In the genomic region with DNA sequence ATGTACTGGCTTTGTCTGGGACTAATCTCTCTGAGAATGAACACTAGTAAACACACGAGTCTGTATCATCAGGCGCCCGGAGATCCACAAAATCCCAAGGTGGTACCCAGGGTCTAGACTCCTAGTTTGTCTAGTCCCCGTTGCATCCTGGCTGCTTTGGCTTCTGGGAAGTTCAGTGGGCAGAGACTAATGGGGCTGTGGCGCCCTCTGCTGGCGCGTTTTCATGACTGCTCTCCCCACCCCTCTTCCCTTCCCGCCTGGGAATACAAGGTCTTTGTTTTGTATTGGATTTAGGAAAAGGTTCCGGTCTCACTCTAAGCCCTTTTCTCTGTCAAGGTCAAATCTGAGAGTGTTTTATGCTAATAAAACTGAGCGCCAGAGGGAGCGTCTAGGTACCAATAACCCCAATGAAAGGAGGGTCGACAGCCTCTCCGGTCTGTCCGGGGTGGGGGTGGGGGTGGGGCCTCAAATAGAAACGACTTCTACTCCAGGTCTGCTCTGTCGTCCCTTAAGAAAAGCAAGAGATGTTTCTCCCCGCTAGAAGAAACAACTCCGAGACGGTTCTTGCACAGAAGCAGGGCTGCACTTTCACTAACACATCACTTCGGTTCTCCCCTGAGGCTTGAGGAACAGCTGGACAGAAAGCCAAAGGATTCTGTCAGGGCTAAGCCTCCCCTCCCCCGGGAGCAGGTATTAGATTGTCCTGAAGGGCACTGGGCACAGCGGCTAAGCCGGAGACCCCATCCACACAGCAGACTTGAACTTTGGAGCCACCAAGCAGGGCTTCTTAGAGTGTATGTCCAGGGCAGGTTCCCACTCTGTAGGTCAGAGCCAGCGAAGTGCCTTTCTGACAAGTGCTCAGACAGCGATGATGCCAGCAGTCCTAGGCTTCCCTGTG, we compare ENCODE assay signal across 8 mouse cellular contexts. TPM values are rescaled to one million over a fixed set of nuclear protein-coding genes. Genes with fewer than 3 reads are reported as not detected.
DNase-seq lines count a peak whose midpoint lies in the region; ATAC-seq lines count a peak whose summit lies in the region.

No protein-coding gene starts in this region.

- H3K36me3 ChIP-seq in limb, embryonic 15.5 days, result no peaks in the 10 kb centered on the region
- no peaks in the 10 kb centered on the region for H3K36me3 ChIP-seq in midbrain, embryonic 14.5 days (ENCODE audit: control insufficient read depth, insufficient read depth, low read length)

- peak overlapping the region; percentile 40 for H3K4me3 ChIP-seq in limb, embryonic 15.5 days
- H3K4me3 ChIP-seq in midbrain, embryonic 14.5 days (replicated peaks; ENCODE audit: low read depth, low read length), result peak overlapping the region; percentile 34

- no peaks in the 10 kb centered on the region for H3K9me3 ChIP-seq in limb, embryonic 15.5 days
- no peaks in the 10 kb centered on the region for H3K9me3 ChIP-seq in midbrain, embryonic 14.5 days (ENCODE audit: control insufficient read depth, low read length)

- peak; percentile 69 to 75 for DNase-seq in B cell, adult 2 months
- DNase-seq in adrenal gland, adult 2 months, result peak; percentile 60
- peak; percentile 90 for DNase-seq in embryo, embryonic 11 days
- DNase-seq in heart, adult 8-10 months (ENCODE audit: low spot score), result peak; percentile 56
- DNase-seq in kidney, adult 8-10 months, result peak; percentile 43 to 69
- DNase-seq in midbrain, embryonic 14.5 days, result peak; percentile 91
- peak; percentile 31 to 80 for DNase-seq in spleen, postnatal 4 days (ENCODE audit: low spot score in 2 of 2)

- WGBS in limb, embryonic 15.5 days, result 11% methylated on average over 25 of the region's 25 CpGs
- 9% methylated on average over 25 of the region's 25 CpGs for WGBS in midbrain, embryonic 14.5 days

- peaks cover 13% of the 10 kb centered on the region; the same call in 1 of the 2 replicates for H3K4me1 ChIP-seq in limb, embryonic 15.5 days
- peaks cover 4% of the 10 kb centered on the region; the same call in 1 of the 2 replicates for H3K4me1 ChIP-seq in midbrain, embryonic 14.5 days (ENCODE audit: control insufficient read depth, insufficient read depth, low read length)

- no peak overlapping the region for H3K27ac ChIP-seq in limb, embryonic 15.5 days
- H3K27ac ChIP-seq in midbrain, embryonic 14.5 days (replicated peaks; ENCODE audit: low read depth, low read length), result peak overlapping the region; percentile 57

- no peak overlapping the region for H3K9ac ChIP-seq in limb, embryonic 15.5 days
- H3K9ac ChIP-seq in midbrain, embryonic 14.5 days (replicated peaks; ENCODE audit: low read length), result peak overlapping the region; percentile 39

- peak overlapping the region; percentile 56 for H3K4me2 ChIP-seq in limb, embryonic 15.5 days
- peak overlapping the region; percentile 57 for H3K4me2 ChIP-seq in midbrain, embryonic 14.5 days (ENCODE audit: low read length)

- no peak for ATAC-seq in limb, embryonic 15.5 days (ENCODE audit: insufficient number of reproducible peaks, low FRiP score, low TSS enrichment, low read depth)
- peak; percentile 69 for ATAC-seq in midbrain, embryonic 14.5 days (ENCODE audit: low FRiP score, low TSS enrichment)

- H3K27me3 ChIP-seq in limb, embryonic 15.5 days, result no peaks in the 10 kb centered on the region
- no peaks in the 10 kb centered on the region for H3K27me3 ChIP-seq in midbrain, embryonic 14.5 days (ENCODE audit: control insufficient read depth, insufficient read depth, low read length)

RNA-seq across cellular contexts. Expression of a gene that starts 22.1 kb away (rescaled TPM):
- total RNA-seq in adrenal gland, adult 2 months (2021), result not detected
- not detected in 2 replicates for polyA plus RNA-seq in adrenal gland, adult 2 months (2012; rRNA removed)
- total RNA-seq in heart, adult 8-10 months (2022), result not detected
- not detected in 2 replicates for polyA plus RNA-seq in limb, embryonic 15.5 days (2015; fragmentation: Nextera tagmentation; extraction: Ambion mirVana)
- not detected in 2 replicates for polyA plus RNA-seq in midbrain, embryonic 14.5 days (2014; fragmentation: Nextera tagmentation; extraction: Ambion mirVana)
